12 mouse cellular contexts compared by ENCODE assay signal in genomic region chr8:125550567-125550966, GRCm38 (mm10).
"Had no signal": no experiment of that assay in that cellular context is flagged by ENCODE, and none has a peak within 500 bp of the region (broad histone marks: within the 10 kb centered on the region; RNA-seq: fewer than 3 reads in every experiment).

No protein-coding gene starts in this region.

- H3K9me3 ChIP-seq: liver, embryonic 13.5 days; midbrain, embryonic 13.5 days; neural tube, embryonic 15.5 days had no signal

- H3K36me3 ChIP-seq: liver, embryonic 13.5 days; midbrain, embryonic 13.5 days; neural tube, embryonic 15.5 days had no signal

- H3K9ac ChIP-seq: liver, embryonic 13.5 days; midbrain, embryonic 13.5 days; neural tube, embryonic 15.5 days had no signal

- H3K4me2 ChIP-seq: liver, embryonic 13.5 days; midbrain, embryonic 13.5 days; neural tube, embryonic 15.5 days had no signal

- H3K27ac ChIP-seq: layer of hippocampus, adult 2 months; liver, embryonic 13.5 days; midbrain, embryonic 13.5 days; neural tube, embryonic 15.5 days had no signal

- ATAC-seq: midbrain, embryonic 13.5 days had no signal

- DNase-seq: kidney, adult 8-10 months; kidney, postnatal 4 days; left cerebral cortex, postnatal 4 days; liver, embryonic 13.5 days; lung, adult 18-20 months; right cerebral cortex, adult 18-20 months; right cerebral cortex, postnatal 25 days; thymus, postnatal 4 days had no signal

- H3K27me3 ChIP-seq: midbrain, embryonic 13.5 days; neural tube, embryonic 15.5 days had no signal

- H3K4me3 ChIP-seq: layer of hippocampus, adult 2 months; liver, embryonic 13.5 days; midbrain, embryonic 13.5 days; myocyte; neural tube, embryonic 15.5 days had no signal
